Mouse (Mus musculus) forelimb bud, embryonic 11.5 days (tissue): ENCODE data around the gene Il18.

Experiments used
- DNase-seq: peaks from one replicate; pipeline ENCODE4 v3.0.0-alpha.2; 2012; ENCODE audit warnings: low read depth, low spot score

Il18 gene

GRCm38 (mm10) chr9:50552206-50552605 lies 2.4 kb upstream of the Il18 start:
- DNase-seq, result no peak

GRCm38 (mm10) chr9:50553547-50553946 lies 1.1 kb upstream of the Il18 start:
- no peak for DNase-seq

- DNase-seq, result no peak
Observed at GRCm38 (mm10) chr9:50555094-50555446, 443 bp downstream of the Il18 start, which contains the start of gene Bco2. Gene Bco2, minus strand, starts transcription at chr9:50555181.

GRCm38 (mm10) chr9:50561145-50561917 lies 6.7 kb downstream of the Il18 start, which contains the start of gene Tex12:
Gene Tex12, minus strand, starts transcription at chr9:50561325.
- no peak for DNase-seq

- DNase-seq, result no peak
Observed at GRCm38 (mm10) chr9:50561918-50562360, 7.3 kb downstream of the Il18 start.

GRCm38 (mm10) chr9:50565173-50565572 lies 10.5 kb downstream of the Il18 start:
- no peak for DNase-seq

GRCm38 (mm10) chr9:50565940-50566339 lies 11.3 kb downstream of the Il18 start:
- no peak for DNase-seq

- DNase-seq, result no peak
Observed at GRCm38 (mm10) chr9:50567372-50567771, 12.7 kb downstream of the Il18 start.

GRCm38 (mm10) chr9:50567881-50568280 lies 13.3 kb downstream of the Il18 start:
- DNase-seq, result no peak

GRCm38 (mm10) chr9:50569599-50570525 lies 15.2 kb downstream of the Il18 start:
- DNase-seq, result no peak

- no peak for DNase-seq
Observed at GRCm38 (mm10) chr9:50580370-50580769, 25.7 kb downstream of the Il18 start.

GRCm38 (mm10) chr9:50585145-50585818 lies 30.7 kb downstream of the Il18 start:
- DNase-seq, result no peak

GRCm38 (mm10) chr9:50586955-50587354 lies 32.3 kb downstream of the Il18 start:
- DNase-seq, result no peak

- DNase-seq, result no peak
Observed at GRCm38 (mm10) chr9:50590856-50591518, 36.4 kb downstream of the Il18 start.

GRCm38 (mm10) chr9:50592955-50593354 lies 38.3 kb downstream of the Il18 start:
- DNase-seq, result no peak

- DNase-seq, result peak; percentile 28
Observed at GRCm38 (mm10) chr9:50593544-50593943, 38.9 kb downstream of the Il18 start.

GRCm38 (mm10) chr9:50594794-50595417 lies 40.3 kb downstream of the Il18 start:
- no peak for DNase-seq

- DNase-seq, result no peak
Observed at GRCm38 (mm10) chr9:50596973-50597372, 42.3 kb downstream of the Il18 start.

GRCm38 (mm10) chr9:50601536-50601935 lies 46.9 kb downstream of the Il18 start:
- DNase-seq, result no peak

- no peak for DNase-seq
Observed at GRCm38 (mm10) chr9:50602055-50602845, 47.6 kb downstream of the Il18 start.
